Mouse (Mus musculus): ENCODE measurements at regions not wholly inside any gene's neighbourhood (a gene's known extent, or its start where the extent isn't known, plus 50 kb on each side); places are given as distances from the start of the nearest gene placed in this dataset.
"Not testable (repeated sequence)": the region's sequence is repeated elsewhere in the genome, so short reads cannot be mapped to it uniquely, and the experiment has no call there.

GRCm38 (mm10) chr6:140261813-140262212 is 162.0 kb upstream of the Plekha5 start:
- no peak for ATAC-seq (replicated peaks in 1 of 2; ENCODE audit: insufficient read depth in 1 of 2, low FRiP score in 2 of 2, low TSS enrichment in 1 of 2, low read depth in 1 of 2, poor library complexity in 2 of 2, severe bottlenecking in 2 of 2)

GRCm38 (mm10) chr6:140258761-140259160 is 165.1 kb upstream of the Plekha5 start:
- ATAC-seq (replicated peaks in 1 of 2; ENCODE audit: insufficient read depth in 1 of 2, low FRiP score in 2 of 2, low TSS enrichment in 1 of 2, low read depth in 1 of 2, poor library complexity in 2 of 2, severe bottlenecking in 2 of 2): no peak

GRCm38 (mm10) chr6:140258101-140258500 is 165.8 kb upstream of the Plekha5 start:
- ATAC-seq (replicated peaks in 1 of 2; ENCODE audit: insufficient read depth in 1 of 2, low FRiP score in 2 of 2, low TSS enrichment in 1 of 2, low read depth in 1 of 2, poor library complexity in 2 of 2, severe bottlenecking in 2 of 2): no peak

- ATAC-seq (replicated peaks in 1 of 2; ENCODE audit: insufficient read depth in 1 of 2, low FRiP score in 2 of 2, low TSS enrichment in 1 of 2, low read depth in 1 of 2, poor library complexity in 2 of 2, severe bottlenecking in 2 of 2): no peak
Observed at GRCm38 (mm10) chr6:140251527-140251926, 172.3 kb upstream of the Plekha5 start.

- no peak for ATAC-seq (replicated peaks in 1 of 2; ENCODE audit: insufficient read depth in 1 of 2, low FRiP score in 2 of 2, low TSS enrichment in 1 of 2, low read depth in 1 of 2, poor library complexity in 2 of 2, severe bottlenecking in 2 of 2)
Observed at GRCm38 (mm10) chr6:140243411-140244151, 180.3 kb upstream of the Plekha5 start.

- ATAC-seq (replicated peaks in 1 of 2; ENCODE audit: insufficient read depth in 1 of 2, low FRiP score in 2 of 2, low TSS enrichment in 1 of 2, low read depth in 1 of 2, poor library complexity in 2 of 2, severe bottlenecking in 2 of 2): no peak
Observed at GRCm38 (mm10) chr6:140239356-140239755, 184.5 kb upstream of the Plekha5 start.

GRCm38 (mm10) chr6:140231537-140231936 is 190.3 kb upstream of the Plcz1 start:
- ATAC-seq (replicated peaks in 1 of 2; ENCODE audit: insufficient read depth in 1 of 2, low FRiP score in 2 of 2, low TSS enrichment in 1 of 2, low read depth in 1 of 2, poor library complexity in 2 of 2, severe bottlenecking in 2 of 2): peak; percentile 53 to 69; a peak in 3 of 4 replicates

GRCm38 (mm10) chr6:140229295-140229694 is 188.0 kb upstream of the Plcz1 start:
- no peak for ATAC-seq (replicated peaks in 1 of 2; ENCODE audit: insufficient read depth in 1 of 2, low FRiP score in 2 of 2, low TSS enrichment in 1 of 2, low read depth in 1 of 2, poor library complexity in 2 of 2, severe bottlenecking in 2 of 2)

- ATAC-seq (replicated peaks in 1 of 2; ENCODE audit: insufficient read depth in 1 of 2, low FRiP score in 2 of 2, low TSS enrichment in 1 of 2, low read depth in 1 of 2, poor library complexity in 2 of 2, severe bottlenecking in 2 of 2): no peak
Observed at GRCm38 (mm10) chr6:140228741-140229140, 187.5 kb upstream of the Plcz1 start.

GRCm38 (mm10) chr6:140222534-140223324 is 181.5 kb upstream of the Plcz1 start:
- no peak for ATAC-seq (replicated peaks in 1 of 2; ENCODE audit: insufficient read depth in 1 of 2, low FRiP score in 2 of 2, low TSS enrichment in 1 of 2, low read depth in 1 of 2, poor library complexity in 2 of 2, severe bottlenecking in 2 of 2)

GRCm38 (mm10) chr6:140221653-140222272 is 180.5 kb upstream of the Plcz1 start:
- no peak for ATAC-seq (replicated peaks in 1 of 2; ENCODE audit: insufficient read depth in 1 of 2, low FRiP score in 2 of 2, low TSS enrichment in 1 of 2, low read depth in 1 of 2, poor library complexity in 2 of 2, severe bottlenecking in 2 of 2)

GRCm38 (mm10) chr6:140218789-140219188 is 177.5 kb upstream of the Plcz1 start:
- no peak for ATAC-seq (replicated peaks in 1 of 2; ENCODE audit: insufficient read depth in 1 of 2, low FRiP score in 2 of 2, low TSS enrichment in 1 of 2, low read depth in 1 of 2, poor library complexity in 2 of 2, severe bottlenecking in 2 of 2)

GRCm38 (mm10) chr6:140212403-140212802 is 171.1 kb upstream of the Plcz1 start:
- ATAC-seq (replicated peaks in 1 of 2; ENCODE audit: insufficient read depth in 1 of 2, low FRiP score in 2 of 2, low TSS enrichment in 1 of 2, low read depth in 1 of 2, poor library complexity in 2 of 2, severe bottlenecking in 2 of 2): no peak

- ATAC-seq (replicated peaks in 1 of 2; ENCODE audit: insufficient read depth in 1 of 2, low FRiP score in 2 of 2, low TSS enrichment in 1 of 2, low read depth in 1 of 2, poor library complexity in 2 of 2, severe bottlenecking in 2 of 2): no peak
Observed at GRCm38 (mm10) chr6:140210141-140210540, 168.9 kb upstream of the Plcz1 start.

- ATAC-seq (replicated peaks in 1 of 2; ENCODE audit: insufficient read depth in 1 of 2, low FRiP score in 2 of 2, low TSS enrichment in 1 of 2, low read depth in 1 of 2, poor library complexity in 2 of 2, severe bottlenecking in 2 of 2): no peak
Observed at GRCm38 (mm10) chr6:140209083-140209482, 167.8 kb upstream of the Plcz1 start.

- no peak for ATAC-seq (replicated peaks in 1 of 2; ENCODE audit: insufficient read depth in 1 of 2, low FRiP score in 2 of 2, low TSS enrichment in 1 of 2, low read depth in 1 of 2, poor library complexity in 2 of 2, severe bottlenecking in 2 of 2)
Observed at GRCm38 (mm10) chr6:140208375-140208774, 167.1 kb upstream of the Plcz1 start.

GRCm38 (mm10) chr6:140206676-140207075 is 165.4 kb upstream of the Plcz1 start:
- ATAC-seq (replicated peaks in 1 of 2; ENCODE audit: insufficient read depth in 1 of 2, low FRiP score in 2 of 2, low TSS enrichment in 1 of 2, low read depth in 1 of 2, poor library complexity in 2 of 2, severe bottlenecking in 2 of 2): not testable (repeated sequence)

- ATAC-seq (replicated peaks in 1 of 2; ENCODE audit: insufficient read depth in 1 of 2, low FRiP score in 2 of 2, low TSS enrichment in 1 of 2, low read depth in 1 of 2, poor library complexity in 2 of 2, severe bottlenecking in 2 of 2): no peak
Observed at GRCm38 (mm10) chr6:140201356-140201755, 160.1 kb upstream of the Plcz1 start.
